Mouse (Mus musculus) macrophage (primary cell): ENCODE data around the gene Cacnb2. TPM values are rescaled to one million over a fixed set of nuclear protein-coding genes. Genes with fewer than 3 reads are reported as not detected.

ENCODE experiments used
- H3K27ac ChIP-seq: fragments of 350-480 bp; formaldehyde crosslinking; 2 replicates; pipeline ENCODE4 v1.9.0; 2021
- H3K36me3 ChIP-seq: fragments of 350-480 bp; formaldehyde crosslinking; 2 replicates; pipeline ENCODE4 v1.9.0; 2021; ENCODE audit errors: inconsistent target
- H3K4me3 ChIP-seq: fragments of 350-480 bp; formaldehyde crosslinking; 2 replicates; pipeline ENCODE4 v1.9.0; 2021; ENCODE audit errors: inconsistent target
- H3K79me2 ChIP-seq: fragments of 350-480 bp; formaldehyde crosslinking; 2 replicates; pipeline ENCODE4 v1.9.0; 2021; ENCODE audit errors: inconsistent target
- WGBS: methylation state at CpG from one replicate; pipeline ENCODE4 v1.1.7; 2026; ENCODE audit warnings: inconsistent platforms; ENCODE audit not compliant: missing documents; 5-methylcytosine and 5-hydroxymethylcytosine counted together
- polyA plus RNA-seq: library from polyadenylated mRNA; stranded (reverse); fragments of 250-400 nt; gene quantifications from 3 replicates; pipeline ENCODE4 v1.2.4, GENCODE M21; 2018; ENCODE audit warnings: inconsistent platforms

The Cacnb2 gene
- polyA plus RNA-seq, 1 experiment from 2014 or later, result not detected

- Histone ChIP-seq H3K36me3 (no peaks in the 10 kb centered on the region), H3K27ac (no peak overlapping the region), H3K4me3 (no peak overlapping the region), H3K79me2 (no peaks in the 10 kb centered on the region)
- 75% methylated on average over 3 of the region's 3 CpGs for WGBS
Observed at GRCm38 (mm10) chr2:14774857-14775495, 172.1 kb downstream of the Cacnb2 start.

- Histone ChIP-seq H3K79me2 (no peaks in the 10 kb centered on the region), H3K36me3 (no peaks in the 10 kb centered on the region), H3K4me3 (no peak overlapping the region), H3K27ac (no peak overlapping the region)
- 90% methylated on average over 2 of the region's 2 CpGs for WGBS
Observed at GRCm38 (mm10) chr2:14787983-14788382, 185.1 kb downstream of the Cacnb2 start.

DNA sequence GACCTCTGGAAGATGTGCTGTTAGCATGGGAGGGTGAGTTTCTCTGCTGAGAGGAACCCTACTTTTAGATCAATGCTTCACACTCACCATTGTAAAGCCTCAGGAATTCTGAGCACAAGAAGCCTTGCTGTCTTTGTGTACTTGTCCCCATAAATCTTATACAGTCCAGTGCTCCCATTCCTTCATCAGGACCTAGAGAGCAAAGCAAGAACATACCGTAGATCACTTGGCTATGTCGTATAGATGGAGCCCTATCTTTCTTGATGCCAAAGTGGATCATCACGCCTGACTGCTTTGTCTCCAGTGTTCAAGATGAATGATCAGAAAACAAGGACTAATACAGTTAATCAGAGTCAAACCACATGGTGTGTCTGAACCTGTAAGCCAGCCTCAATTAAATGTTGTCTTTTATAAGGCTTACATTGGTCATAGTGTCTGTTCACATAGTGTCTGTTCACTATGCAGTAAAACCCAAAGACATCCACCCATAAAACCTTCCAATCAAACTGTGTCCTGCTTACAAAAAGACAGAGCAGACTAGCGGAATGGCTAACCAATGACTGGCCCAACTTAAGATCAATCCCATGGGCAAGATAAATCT lies 198.7 kb downstream of the Cacnb2 start:
- H3K4me3 ChIP-seq, result no peak overlapping the region
- H3K36me3 ChIP-seq, result no peaks in the 10 kb centered on the region
- H3K27ac ChIP-seq, result no peak overlapping the region
- WGBS, result 97% methylated on average over 4 of the region's 4 CpGs
- no peaks in the 10 kb centered on the region for H3K79me2 ChIP-seq

DNA sequence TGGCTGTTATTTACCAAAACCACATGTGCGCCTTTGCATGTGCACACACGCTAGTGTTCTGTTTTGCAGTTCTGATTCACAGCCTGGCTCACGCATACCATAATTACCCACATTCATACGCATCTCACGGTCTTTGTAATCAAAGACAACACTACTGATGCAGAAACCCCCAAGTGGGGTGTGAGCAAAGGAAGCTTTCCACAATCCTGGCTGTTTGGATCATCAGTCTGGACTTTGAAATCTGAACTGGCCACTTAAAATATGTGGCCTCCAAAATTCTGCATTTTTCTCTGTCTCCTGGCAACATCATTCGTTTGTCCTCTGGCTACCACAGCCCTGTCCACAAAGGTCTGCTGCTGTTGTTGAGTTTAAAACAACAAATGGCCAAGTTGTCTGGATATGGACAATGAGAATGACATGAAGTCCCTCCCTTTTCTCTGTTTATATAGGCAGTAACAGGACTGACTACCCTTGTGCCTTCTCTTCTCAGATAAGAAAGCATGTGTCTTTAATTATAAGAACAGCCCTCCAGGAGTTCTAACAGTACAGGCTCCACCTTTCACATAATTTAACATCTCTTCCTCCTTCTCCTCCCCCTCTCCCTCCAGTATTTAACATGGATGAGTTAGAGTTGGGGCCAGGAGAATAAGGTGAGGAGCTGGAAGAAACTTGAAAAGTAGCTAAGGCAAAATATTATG lies 204.9 kb downstream of the Cacnb2 start:
- Histone ChIP-seq H3K27ac (no peak overlapping the region), H3K36me3 (no peaks in the 10 kb centered on the region), H3K79me2 (no peaks in the 10 kb centered on the region), H3K4me3 (no peak overlapping the region)
- WGBS, result 94% methylated on average over 6 of the region's 6 CpGs

DNA sequence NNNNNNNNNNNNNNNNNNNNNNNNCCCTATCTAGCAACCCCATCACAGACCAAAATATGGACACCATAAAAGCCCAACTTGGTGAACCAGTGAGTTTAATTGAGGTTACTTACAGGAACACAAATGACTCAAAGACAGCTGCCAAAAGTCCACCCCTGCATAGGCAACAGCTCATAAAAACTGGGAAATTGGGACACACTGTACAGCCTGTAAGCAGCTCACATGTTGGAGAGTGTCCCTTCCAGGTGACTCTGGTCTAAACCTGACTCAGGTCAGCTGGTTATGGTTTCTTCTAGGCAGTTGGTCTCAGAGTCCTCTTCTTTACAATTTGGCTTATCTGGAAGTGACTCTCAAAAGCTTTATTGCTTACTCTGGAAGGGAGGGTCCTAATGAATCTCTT lies 212.1 kb downstream of the Cacnb2 start:
- no peaks in the 10 kb centered on the region for H3K36me3 ChIP-seq
- H3K79me2 ChIP-seq, result no peaks in the 10 kb centered on the region
- H3K4me3 ChIP-seq, result no peak overlapping the region
- no peak overlapping the region for H3K27ac ChIP-seq

- 100% methylated on average over 1 of the region's 1 CpGs for WGBS
Observed at GRCm38 (mm10) chr2:14818651-14819050, 215.8 kb downstream of the Cacnb2 start.

GRCm38 (mm10) chr2:14820946-14821345 lies 218.1 kb downstream of the Cacnb2 start:
- H3K27ac ChIP-seq, result no peak overlapping the region
- no peaks in the 10 kb centered on the region for H3K79me2 ChIP-seq
- no peaks in the 10 kb centered on the region for H3K36me3 ChIP-seq
- no peak overlapping the region for H3K4me3 ChIP-seq
- 90% methylated on average over 2 of the region's 2 CpGs for WGBS

More at GRCm38 (mm10) chr2:14818651-14819050, 215.8 kb downstream of the Cacnb2 start:
- H3K79me2 ChIP-seq, result no peaks in the 10 kb centered on the region
- H3K36me3 ChIP-seq, result no peaks in the 10 kb centered on the region
- H3K27ac ChIP-seq, result no peak overlapping the region
- H3K4me3 ChIP-seq, result no peak overlapping the region

DNA sequence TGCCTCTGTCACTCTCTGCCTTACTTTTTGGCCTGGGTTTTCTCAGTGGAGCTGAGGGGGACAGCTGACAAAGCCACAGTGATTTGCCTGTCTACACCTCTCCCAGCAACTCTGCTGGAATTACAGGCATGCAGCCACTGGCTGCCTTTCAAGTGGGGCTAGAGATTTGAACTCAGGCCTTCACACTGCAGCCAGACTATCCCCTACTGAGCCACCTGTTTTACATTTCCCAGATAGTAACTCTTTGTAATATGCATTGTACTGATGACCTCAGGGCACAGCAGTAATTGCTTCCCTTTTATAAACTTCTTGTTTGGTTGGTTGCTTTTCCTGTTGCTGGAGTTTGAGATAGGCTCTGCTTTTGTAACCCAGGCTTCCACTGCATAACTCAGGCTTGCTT lies 220.2 kb downstream of the Cacnb2 start:
- Histone ChIP-seq H3K79me2 (no peaks in the 10 kb centered on the region), H3K36me3 (no peaks in the 10 kb centered on the region), H3K27ac (no peak overlapping the region), H3K4me3 (no peak overlapping the region)

GRCm38 (mm10) chr2:14823816-14824348 lies 221.0 kb downstream of the Cacnb2 start:
- H3K4me3 ChIP-seq, result no peak overlapping the region
- WGBS, result 75% methylated on average over 10 of the region's 11 CpGs
- H3K79me2 ChIP-seq, result no peaks in the 10 kb centered on the region
- no peaks in the 10 kb centered on the region for H3K36me3 ChIP-seq
- no peak overlapping the region for H3K27ac ChIP-seq

- no peak overlapping the region for H3K27ac ChIP-seq
- no peak overlapping the region for H3K4me3 ChIP-seq
- WGBS, result 76% methylated on average over 4 of the region's 4 CpGs
- H3K79me2 ChIP-seq, result no peaks in the 10 kb centered on the region
- H3K36me3 ChIP-seq, result no peaks in the 10 kb centered on the region
Observed at GRCm38 (mm10) chr2:14825146-14825545, 222.3 kb downstream of the Cacnb2 start.

DNA sequence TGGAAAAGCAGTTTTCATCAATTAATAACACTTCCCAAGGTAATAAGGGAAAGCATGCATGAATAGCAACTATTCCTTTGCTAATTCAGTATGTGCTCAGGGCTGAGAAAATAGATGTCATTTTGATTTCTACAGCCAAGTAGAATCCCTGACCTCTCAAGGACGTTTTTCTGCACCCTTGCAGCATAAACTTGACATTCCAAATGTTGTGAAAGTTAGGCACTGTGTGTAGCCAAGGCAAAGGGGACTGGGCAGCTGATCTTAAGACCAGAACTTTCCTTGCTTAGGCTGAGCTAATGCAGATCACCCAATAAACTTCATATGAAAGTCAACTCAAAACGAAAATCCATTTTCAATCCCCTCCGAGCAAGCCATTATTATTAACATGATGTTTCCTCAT lies 226.6 kb downstream of the Cacnb2 start:
- Histone ChIP-seq H3K27ac (no peak overlapping the region), H3K79me2 (no peaks in the 10 kb centered on the region), H3K36me3 (no peaks in the 10 kb centered on the region), H3K4me3 (no peak overlapping the region)
- WGBS, result 81% methylated on average over 3 of the region's 3 CpGs

- H3K36me3 ChIP-seq, result no peaks in the 10 kb centered on the region
- H3K79me2 ChIP-seq, result no peaks in the 10 kb centered on the region
- no peak overlapping the region for H3K27ac ChIP-seq
- no peak overlapping the region for H3K4me3 ChIP-seq
- WGBS, result 86% methylated on average over 2 of the region's 2 CpGs
Observed at GRCm38 (mm10) chr2:14831308-14831707, 228.4 kb downstream of the Cacnb2 start.

- Histone ChIP-seq H3K4me3 (no peak overlapping the region), H3K36me3 (no peaks in the 10 kb centered on the region), H3K27ac (no peak overlapping the region), H3K79me2 (no peaks in the 10 kb centered on the region)
- 96% methylated on average over 4 of the region's 5 CpGs for WGBS
Observed at GRCm38 (mm10) chr2:14834700-14835317, 231.9 kb downstream of the Cacnb2 start.

DNA sequence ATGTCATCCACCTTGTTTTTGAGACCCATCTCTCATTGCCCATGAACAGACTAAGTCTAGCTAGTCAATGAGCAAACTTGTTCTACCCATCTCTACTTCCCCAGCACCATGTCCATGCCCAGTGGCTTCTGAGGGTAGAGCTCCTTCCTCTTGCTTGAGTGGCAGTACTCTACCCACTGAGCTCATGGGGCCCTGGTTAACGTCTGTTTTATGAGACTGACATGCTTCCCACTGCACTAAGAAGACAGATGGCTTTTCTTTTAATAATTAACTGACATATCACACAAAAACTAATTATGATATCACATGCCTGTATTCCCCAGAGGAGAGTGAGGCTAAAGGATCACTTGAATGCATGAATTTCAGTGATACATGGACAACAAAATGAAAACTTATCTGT lies 238.4 kb downstream of the Cacnb2 start:
- H3K36me3 ChIP-seq, result no peaks in the 10 kb centered on the region

DNA sequence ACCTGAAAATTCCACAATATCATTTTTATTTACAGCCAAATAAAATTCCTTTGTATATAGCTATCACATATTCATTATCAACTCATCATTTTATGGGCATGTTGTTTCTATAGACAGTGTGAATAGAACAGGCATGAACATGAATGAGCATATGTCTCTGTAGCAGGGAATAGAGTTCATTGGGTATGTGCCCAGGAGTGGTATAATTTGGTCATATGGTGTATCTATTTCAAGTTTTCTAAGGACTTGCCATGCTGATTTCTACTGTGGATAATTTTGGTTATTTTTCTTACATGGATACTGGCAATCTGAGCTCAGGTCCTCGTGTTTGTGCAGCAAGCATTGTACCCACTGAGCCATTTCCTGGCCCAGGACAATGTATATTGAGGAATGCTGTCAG lies 243.8 kb downstream of the Cacnb2 start:
- Histone ChIP-seq H3K36me3 (no peaks in the 10 kb centered on the region), H3K27ac (no peak overlapping the region), H3K79me2 (no peaks in the 10 kb centered on the region), H3K4me3 (no peak overlapping the region)
- 64% methylated on average over 1 of the region's 1 CpGs for WGBS

More for the DNA sequence above, 238.4 kb downstream of the Cacnb2 start:
- no peak overlapping the region for H3K27ac ChIP-seq
- no peak overlapping the region for H3K4me3 ChIP-seq
- no peaks in the 10 kb centered on the region for H3K79me2 ChIP-seq
- WGBS, result 56% methylated on average over 1 of the region's 1 CpGs
